Mouse (Mus musculus) kidney, embryonic 16.5 days (tissue): ENCODE data around the gene Slc25a23. TPM values are rescaled to one million over a fixed set of nuclear protein-coding genes. Genes with fewer than 3 reads are reported as not detected.
A peak's percentile ranks its signal among the peaks of the same experiment; 100 is the strongest.
"Not testable (repeated sequence)": the region's sequence is repeated elsewhere in the genome, so short reads cannot be mapped to it uniquely, and the experiment has no call there.

Source experiments
- ATAC-seq: fragments of 200-750 bp; cut with Nextera tagmentation; 2 replicates; pipeline ENCODE4 v1.8.0; 2017; ENCODE audit warnings: moderate TSS enrichment; ENCODE audit not compliant: low FRiP score, low TSS enrichment
- H3K27ac ChIP-seq: fragments of 300-500 bp; sonication (generic); 2 replicates; pipeline ENCODE4 v1.5.1; 2014; ENCODE audit warnings: low read length
- H3K27me3 ChIP-seq: fragments of 300-500 bp; sonication (generic); 2 replicates; pipeline ENCODE4 v1.6.1; 2014; ENCODE audit warnings: low read length, control low read depth, mixed read lengths; ENCODE audit not compliant: insufficient read depth
- H3K36me3 ChIP-seq: fragments of 300-500 bp; sonication (generic); 2 replicates; pipeline ENCODE4 v1.6.1; 2014; ENCODE audit warnings: low read length, control low read depth, mixed read lengths; ENCODE audit not compliant: insufficient read depth
- H3K4me1 ChIP-seq: fragments of 300-500 bp; sonication (generic); 2 replicates; pipeline ENCODE4 v1.6.1; 2014; ENCODE audit warnings: low read length, control low read depth, mixed read lengths; ENCODE audit not compliant: insufficient read depth
- H3K4me2 ChIP-seq: fragments of 300-500 bp; sonication (generic); replicated peaks from 2 replicates; pipeline ENCODE4 v1.6.1; 2014; ENCODE audit warnings: low read depth, low read length
- H3K4me3 ChIP-seq: fragments of 300-500 bp; sonication (generic); 2 replicates; pipeline ENCODE4 v1.5.1; 2014; ENCODE audit warnings: mild to moderate bottlenecking, low read length
- H3K9ac ChIP-seq: fragments of 300-500 bp; sonication (generic); replicated peaks from 2 replicates; pipeline ENCODE4 v1.6.1; 2014; ENCODE audit warnings: low read length
- H3K9me3 ChIP-seq: fragments of 300-500 bp; sonication (generic); 2 replicates; pipeline ENCODE4 v1.6.1; 2016; ENCODE audit warnings: low read length, control low read depth
- WGBS: fragments of 180-500 bp; shearing (Covaris S2); extraction: QIAGEN DNeasy Blood & Tissue Kit; methylation state at CpG from one replicate; pipeline ENCODE4 v1.1.7; 2014; 5-methylcytosine and 5-hydroxymethylcytosine counted together
- polyA plus RNA-seq: library from polyadenylated mRNA; unstranded; fragments of >200 nt; fragmentation: Nextera tagmentation; extraction: Ambion mirVana; gene quantifications from 2 replicates; pipeline ENCODE4 v1.2.1, GENCODE M21; 2015

The Slc25a23 gene
- polyA plus RNA-seq, 1 experiment from 2014 or later = 11.2 TPM

DNA sequence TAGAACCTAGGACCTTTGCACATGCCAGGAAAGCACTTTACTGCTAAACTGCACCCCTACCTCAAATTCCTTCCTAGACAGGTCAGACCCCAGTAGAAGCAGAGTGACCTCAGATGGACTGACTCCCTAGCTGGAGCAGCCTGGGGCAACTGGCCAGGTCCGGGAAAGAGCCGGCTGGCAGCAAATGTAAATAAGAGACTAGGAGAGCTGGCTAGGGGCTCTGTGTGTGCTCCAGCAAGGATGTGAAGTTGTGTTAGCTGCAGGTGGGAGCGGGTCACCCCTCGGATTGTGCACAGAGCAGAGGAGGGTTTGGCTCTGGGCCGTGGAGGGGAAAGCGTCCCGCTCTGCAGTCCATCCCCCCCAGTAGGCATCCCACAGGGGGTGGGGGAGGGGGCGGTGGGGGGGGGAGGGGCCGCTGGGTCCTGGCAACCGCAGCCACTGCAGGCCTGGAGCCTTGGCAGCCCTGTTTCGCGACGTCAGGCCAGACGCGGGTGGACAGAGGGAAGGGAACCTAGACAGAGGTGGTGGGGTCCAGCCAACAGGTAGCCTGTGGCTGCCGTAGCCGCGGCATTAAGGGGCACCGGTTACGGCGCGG, 675 bp downstream of the Slc25a23 start, which contains the start of gene Crb3:
TSS of gene Crb3 (plus strand) at position 215 of the 595 bp plus-strand sequence.
- under 1% methylated on average over 17 of the region's 22 CpGs for WGBS
- H3K4me3 ChIP-seq = peak within 1 kb of the TSS; percentile 83
- H3K9me3 ChIP-seq = no peaks in the 10 kb centered on the region
- H3K9ac ChIP-seq = peak within 1 kb of the TSS; percentile 85
- peak within 1 kb of the TSS; percentile 83 for H3K4me2 ChIP-seq
- H3K36me3 ChIP-seq = 0 out of 2 replicates have a peak, but pooled peaks cover 8% of the 10 kb centered on the region
- peak within 1 kb of the TSS; percentile 79 for H3K27ac ChIP-seq
- H3K27me3 ChIP-seq = peaks cover 28% of the 10 kb centered on the region
- peaks cover 19% of the 10 kb centered on the region for H3K4me1 ChIP-seq
- ATAC-seq = peak; percentile 7; the same call in 1 of the 2 replicates

DNA sequence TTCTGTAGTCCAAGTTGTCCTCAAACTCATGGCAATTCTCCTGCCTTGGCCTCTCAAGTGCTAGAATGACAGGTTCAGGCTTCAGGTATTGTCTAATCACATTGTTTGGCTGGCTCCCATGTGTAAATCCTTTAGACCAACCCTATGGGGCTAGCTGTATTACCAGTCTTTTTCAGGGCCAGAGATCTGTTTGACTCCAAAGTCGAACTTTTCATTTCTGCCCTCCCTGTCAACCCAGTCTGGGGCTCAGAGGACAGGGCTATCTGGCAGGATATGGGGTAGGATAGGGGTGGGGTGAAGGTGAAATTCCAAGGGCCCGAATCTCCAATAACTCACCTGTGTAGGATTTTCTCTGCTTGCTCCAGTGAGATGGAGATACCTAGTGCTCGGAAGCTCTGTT, 3.4 kb downstream of the Slc25a23 start:
- Histone ChIP-seq H3K27ac (no peak overlapping the region), H3K4me3 (no peak overlapping the region), H3K36me3 (peaks cover 26% of the 10 kb centered on the region), H3K9ac (no peak overlapping the region), H3K27me3 (peaks cover 4% of the 10 kb centered on the region), H3K9me3 (no peaks in the 10 kb centered on the region), H3K4me2 (no peak overlapping the region), H3K4me1 (peaks cover 11% of the 10 kb centered on the region)
- ATAC-seq = no peak
- WGBS = 88% methylated on average over 3 of the region's 3 CpGs

DNA sequence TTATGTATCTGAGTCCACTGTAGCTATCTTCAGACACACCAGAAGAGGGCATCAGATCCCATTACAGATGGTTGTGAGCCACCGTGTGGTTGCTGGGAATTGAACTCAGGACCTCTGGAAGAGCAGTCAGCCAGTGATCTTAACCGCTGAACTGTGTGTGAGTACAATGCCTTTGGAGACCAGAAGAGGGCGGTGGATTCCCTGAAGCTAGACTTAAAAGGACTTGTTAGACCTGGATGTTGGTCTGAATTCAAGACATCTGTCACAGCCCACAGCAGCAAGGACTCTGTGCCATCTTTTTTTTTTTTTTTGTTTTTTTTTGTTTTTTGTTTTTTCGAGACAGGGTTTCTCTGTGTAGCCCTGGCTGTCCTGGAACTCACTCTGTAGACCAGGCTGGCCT, 8.0 kb downstream of the Slc25a23 start:
- not testable (repeated sequence) for H3K4me1 ChIP-seq, H3K27me3 ChIP-seq, H3K4me3 ChIP-seq, H3K9ac ChIP-seq, H3K9me3 ChIP-seq, H3K4me2 ChIP-seq, H3K27ac ChIP-seq, ATAC-seq
- H3K36me3 ChIP-seq = peaks cover 37% of the 10 kb centered on the region
- WGBS = 93% methylated on average over 4 of the region's 4 CpGs

DNA sequence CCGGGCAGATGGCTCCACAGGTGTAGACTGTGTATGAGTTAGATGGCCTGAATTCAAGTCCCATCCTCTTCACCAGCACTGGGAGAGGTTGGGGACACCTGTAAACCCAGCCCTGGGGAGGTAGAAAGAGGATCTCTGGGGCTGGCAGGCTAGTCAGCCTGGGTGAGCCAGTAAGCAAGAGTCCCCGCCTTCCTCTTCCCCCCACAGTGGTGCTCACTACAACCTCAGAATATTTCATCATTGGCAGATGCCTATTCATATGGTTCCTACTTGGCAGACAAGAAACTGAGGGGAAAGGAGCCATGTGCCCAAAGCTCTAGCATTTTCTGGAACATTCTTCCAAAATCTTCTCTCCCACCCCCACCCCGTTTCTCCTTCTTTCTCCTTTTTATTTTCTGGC, 10.8 kb downstream of the Slc25a23 start:
- no peak overlapping the region for H3K4me3 ChIP-seq
- H3K27ac ChIP-seq = no peak overlapping the region
- H3K4me1 ChIP-seq = no peaks in the 10 kb centered on the region; the same call in 1 of the 2 replicates
- H3K9ac ChIP-seq = no peak overlapping the region
- WGBS = 91% methylated on average over 3 of the region's 3 CpGs
- no peaks in the 10 kb centered on the region for H3K9me3 ChIP-seq
- peaks cover 29% of the 10 kb centered on the region for H3K36me3 ChIP-seq
- H3K4me2 ChIP-seq = no peak overlapping the region
- no peaks in the 10 kb centered on the region for H3K27me3 ChIP-seq
- no peak for ATAC-seq

DNA sequence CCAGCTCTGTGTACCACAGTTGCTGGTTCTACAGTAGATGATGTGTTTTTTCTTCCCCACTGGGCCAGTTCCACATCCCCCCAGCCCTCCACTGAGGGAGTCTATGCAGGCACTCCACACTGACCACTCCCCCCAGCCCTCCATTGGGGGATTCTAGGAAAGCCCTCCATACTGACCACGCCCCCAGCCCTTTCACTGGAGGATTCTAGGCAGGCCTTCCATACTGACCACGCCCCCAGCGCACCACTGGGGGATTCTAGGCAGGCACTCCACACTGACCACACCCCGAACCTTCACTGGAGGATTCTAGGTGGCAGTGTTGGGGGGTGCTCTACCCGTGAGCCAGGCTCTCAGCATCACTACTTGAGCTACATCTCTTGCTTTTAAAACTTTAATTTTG, 12.3 kb downstream of the Slc25a23 start:
- Histone ChIP-seq H3K4me3 (no peak overlapping the region), H3K36me3 (peaks cover 21% of the 10 kb centered on the region), H3K9ac (no peak overlapping the region), H3K9me3 (no peaks in the 10 kb centered on the region), H3K4me2 (no peak overlapping the region), H3K27me3 (no peaks in the 10 kb centered on the region), H3K4me1 (no peaks in the 10 kb centered on the region; the same call in 1 of the 2 replicates), H3K27ac (no peak overlapping the region)
- ATAC-seq = 0 out of 2 replicates have a peak, but pooled peaks have one; percentile 24
- 45% methylated on average over 5 of the region's 5 CpGs for WGBS

DNA sequence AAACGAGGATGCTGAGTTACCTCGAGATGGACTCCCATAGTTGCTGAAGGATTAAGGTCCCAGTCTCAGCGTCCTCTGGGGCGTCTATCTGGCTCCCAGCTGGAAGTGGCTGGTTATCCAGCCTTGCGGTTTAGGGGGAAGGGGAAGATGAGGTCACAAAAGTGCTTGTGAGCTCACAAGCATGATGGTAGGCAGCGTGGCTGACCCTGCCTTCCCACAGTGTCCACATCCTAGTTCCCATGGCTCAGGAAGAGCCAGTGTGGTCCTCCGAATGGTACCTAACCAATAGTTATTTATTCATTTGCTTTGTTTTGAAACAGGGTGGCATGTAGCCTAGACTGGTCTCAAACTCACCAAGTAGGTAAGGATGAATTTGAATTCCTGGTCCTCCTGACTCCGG, 18.1 kb downstream of the Slc25a23 start, which contains the start of gene Slc25a41:
TSS of gene Slc25a41 (minus strand) at position 101 of the 400 bp plus-strand sequence.
- no peaks in the 10 kb centered on the region for H3K9me3 ChIP-seq
- no peak within 1 kb of the TSS for H3K27ac ChIP-seq
- no peak within 1 kb of the TSS for H3K4me2 ChIP-seq
- WGBS = 79% methylated on average over 8 of the region's 8 CpGs
- H3K4me3 ChIP-seq = no peak within 1 kb of the TSS
- no peaks in the 10 kb centered on the region for H3K36me3 ChIP-seq
- no peaks in the 10 kb centered on the region for H3K4me1 ChIP-seq
- H3K9ac ChIP-seq = no peak within 1 kb of the TSS
- peaks cover 9% of the 10 kb centered on the region for H3K27me3 ChIP-seq
- no peak for ATAC-seq

DNA sequence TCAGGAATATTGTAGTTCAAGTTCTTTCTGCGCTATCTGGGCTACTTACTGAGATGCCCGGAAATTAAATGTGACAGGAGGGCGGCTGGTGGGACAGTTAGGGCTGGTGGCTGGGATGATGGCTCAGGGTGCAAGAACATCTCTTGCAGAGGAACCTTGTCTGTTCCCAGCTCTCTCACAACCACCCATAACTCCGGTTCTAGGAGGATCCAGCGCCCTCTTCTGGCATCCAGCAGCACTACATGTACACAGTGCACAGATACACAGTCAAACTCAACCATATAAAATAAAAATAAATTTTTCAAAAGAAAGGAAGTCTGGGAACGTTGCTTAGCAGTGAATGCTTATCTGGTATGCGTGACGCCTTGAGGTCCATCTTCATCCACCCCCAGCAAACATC, 20.7 kb downstream of the Slc25a23 start:
- no peak for ATAC-seq
- 47% methylated on average over 8 of the region's 8 CpGs for WGBS

DNA sequence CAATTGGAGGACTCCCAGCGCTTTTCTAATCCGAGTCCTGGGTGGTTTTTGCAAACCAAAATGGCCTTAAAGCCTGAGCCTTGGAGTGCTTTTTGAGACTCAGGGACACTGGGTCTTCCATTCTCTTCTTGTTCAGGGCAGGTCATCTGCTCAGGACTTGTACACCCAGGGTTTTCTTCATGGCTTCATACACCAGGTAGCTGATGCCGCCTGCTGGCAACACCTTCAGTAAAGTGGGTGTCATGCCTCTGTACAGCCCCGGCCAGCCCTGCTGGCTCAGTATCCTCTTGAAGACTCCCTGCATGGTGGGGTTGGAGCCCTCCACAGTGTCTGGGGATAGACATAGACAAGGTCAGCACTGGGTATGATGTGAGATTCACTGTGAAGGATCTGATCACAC, 26.8 kb downstream of the Slc25a23 start:
- H3K9me3 ChIP-seq = no peaks in the 10 kb centered on the region
- WGBS = 89% methylated on average over 4 of the region's 4 CpGs
- H3K4me1 ChIP-seq = peaks cover 18% of the 10 kb centered on the region
- no peaks in the 10 kb centered on the region for H3K27me3 ChIP-seq
- H3K9ac ChIP-seq = no peak overlapping the region; the same call in 1 of the 2 replicates
- no peak overlapping the region for H3K27ac ChIP-seq
- H3K4me3 ChIP-seq = peak overlapping the region; percentile 49; the same call in 1 of the 2 replicates
- peak overlapping the region; percentile 60 for H3K4me2 ChIP-seq
- H3K36me3 ChIP-seq = peaks cover 8% of the 10 kb centered on the region
- no peak for ATAC-seq

More for the DNA sequence above, 20.7 kb downstream of the Slc25a23 start:
- Histone ChIP-seq H3K4me2 (no peak overlapping the region), H3K27ac (no peak overlapping the region), H3K9me3 (no peaks in the 10 kb centered on the region), H3K36me3 (no peaks in the 10 kb centered on the region), H3K4me1 (no peaks in the 10 kb centered on the region), H3K4me3 (no peak overlapping the region), H3K27me3 (peaks cover 9% of the 10 kb centered on the region), H3K9ac (no peak overlapping the region)

DNA sequence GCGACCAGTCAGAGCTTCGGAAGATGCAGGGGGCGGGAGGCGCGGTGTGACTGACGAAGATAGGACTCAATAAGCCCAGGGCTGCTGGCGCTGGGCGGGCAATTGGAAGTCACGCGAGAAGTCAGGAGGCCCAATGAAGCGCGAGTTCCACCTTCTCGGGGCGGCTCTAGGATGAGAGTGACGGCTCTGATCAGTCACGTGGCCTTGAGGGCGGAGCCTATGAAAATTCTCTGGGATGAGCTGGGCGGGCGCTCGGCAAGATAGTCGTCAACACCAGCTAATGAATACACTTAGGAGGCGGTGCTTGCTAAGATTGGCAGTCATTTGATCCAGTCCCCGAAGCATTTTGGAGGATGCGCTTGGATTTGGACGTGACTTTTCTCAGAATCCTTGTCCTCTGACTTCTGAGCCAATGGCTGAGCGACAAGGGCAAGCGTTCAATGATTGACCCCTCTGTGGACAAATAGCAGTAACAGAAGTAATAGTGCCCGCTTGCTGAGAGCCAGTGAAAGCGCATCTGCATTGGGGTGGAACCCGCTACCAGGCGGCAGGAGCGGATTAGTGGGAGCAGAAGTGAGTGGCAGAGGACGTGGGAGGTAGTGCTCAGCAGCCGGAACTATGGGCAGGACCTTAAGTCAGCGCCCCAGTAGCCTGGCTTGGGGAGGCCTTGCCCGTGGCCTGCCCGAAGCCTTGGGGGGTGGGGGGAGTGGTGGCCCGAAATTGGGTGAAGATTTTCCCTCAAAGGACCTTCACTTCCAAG, 27.8 kb downstream of the Slc25a23 start:
- WGBS = under 1% methylated on average over 38 of the region's 38 CpGs
- Histone ChIP-seq H3K4me2 (peak overlapping the region; percentile 60), H3K4me3 (peak overlapping the region; percentile 49), H3K9me3 (no peaks in the 10 kb centered on the region), H3K27ac (peak overlapping the region; percentile 91), H3K9ac (peak overlapping the region; percentile 77), H3K36me3 (peaks cover 17% of the 10 kb centered on the region), H3K27me3 (no peaks in the 10 kb centered on the region), H3K4me1 (peaks cover 18% of the 10 kb centered on the region)
- peak; percentile 97 for ATAC-seq
